Mouse (Mus musculus) cortical plate, adult 2 months (tissue): ENCODE data around the gene G430095P16Rik. TPM values are rescaled to one million over a fixed set of nuclear protein-coding genes. Genes with fewer than 3 reads are reported as not detected.
A peak's percentile ranks its signal among the peaks of the same experiment; 100 is the strongest.

ENCODE experiments used
- H3K27ac ChIP-seq: fragments of 200-500 bp; 2 replicates; pipeline ENCODE4 v1.5.1; 2012; ENCODE audit warnings: low read length, control low read depth, inconsistent platforms; ENCODE audit not compliant: insufficient read depth
- H3K4me1 ChIP-seq: fragments of 200-500 bp; 2 replicates; pipeline ENCODE4 v1.6.1; 2011; ENCODE audit warnings: low read length; ENCODE audit not compliant: control insufficient read depth, insufficient read depth
- H3K4me3 ChIP-seq: fragments of 200-500 bp; 2 replicates; pipeline ENCODE4 v1.5.1; 2011; ENCODE audit warnings: mild to moderate bottlenecking, low read length, control low read depth; ENCODE audit not compliant: insufficient read depth
- CTCF ChIP-seq: fragments of 200-500 bp; IDR thresholded peaks from 2 replicates; pipeline ENCODE4 v1.5.1; 2011; ENCODE audit warnings: mild to moderate bottlenecking, control low read depth, low read length; ENCODE audit not compliant: insufficient read depth; ENCODE audit errors: extremely low read depth
- POLR2A ChIP-seq: fragments of 200-500 bp; IDR thresholded peaks from 2 replicates; pipeline ENCODE4 v1.6.1; 2011; ENCODE audit warnings: mild to moderate bottlenecking, low read length, control low read depth; ENCODE audit not compliant: insufficient read depth; ENCODE audit errors: extremely low read depth
- polyA plus RNA-seq: library from polyadenylated mRNA; depleted of rRNA; stranded (reverse); fragments of >200 nt; gene quantifications from 2 replicates; pipeline ENCODE4 v1.2.3, GENCODE M21; 2012

Gene G430095P16Rik
- polyA plus RNA-seq, 1 experiment = 0.42 TPM

DNA sequence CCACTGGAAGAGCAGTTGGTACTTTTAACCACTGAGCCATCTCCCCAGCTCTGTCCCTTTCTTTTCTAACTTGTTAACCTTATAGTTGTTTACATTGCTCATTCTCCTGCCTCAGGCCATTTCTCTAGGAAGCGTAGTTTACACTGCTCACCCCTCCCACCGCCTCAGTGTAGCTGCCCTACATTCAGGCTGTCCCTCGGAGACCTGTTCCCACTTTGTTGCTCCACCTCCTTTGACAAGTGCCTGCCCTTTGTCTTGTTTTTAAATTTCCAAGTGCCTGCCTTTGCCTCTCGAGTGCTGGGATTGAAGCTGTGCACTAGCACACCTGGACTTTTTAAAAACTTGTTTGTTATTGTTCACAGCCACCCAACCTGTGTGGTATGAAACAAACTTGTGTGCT, 29.5 kb upstream of the G430095P16Rik start:
- H3K27ac ChIP-seq = no peak overlapping the region
- no peak overlapping the region for H3K4me3 ChIP-seq
- TF ChIP-seq CTCF (no peak), POLR2A (no peak)
- no peaks in the 10 kb centered on the region for H3K4me1 ChIP-seq

DNA sequence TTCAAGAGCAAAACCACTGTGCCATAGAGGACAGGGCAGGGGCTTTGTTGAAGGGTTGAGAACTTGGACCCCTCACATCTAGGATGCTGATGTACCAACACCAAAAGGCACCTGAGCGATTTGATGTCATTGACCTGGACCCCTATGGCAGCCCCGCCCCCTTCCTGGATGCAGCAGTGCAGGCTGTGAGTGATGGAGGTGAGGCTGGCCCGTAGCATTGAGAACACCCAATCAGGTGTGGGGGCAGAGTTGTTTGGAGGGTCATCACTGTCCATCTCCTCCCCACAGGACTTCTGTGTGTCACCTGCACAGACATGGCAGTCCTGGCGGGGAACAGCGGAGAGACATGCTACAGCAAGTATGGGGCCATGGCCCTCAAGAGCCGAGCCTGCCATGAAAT, 27.7 kb upstream of the G430095P16Rik start:
- no peak overlapping the region for H3K27ac ChIP-seq
- no peaks in the 10 kb centered on the region for H3K4me1 ChIP-seq
- TF ChIP-seq POLR2A (no peak), CTCF (no peak)
- no peak overlapping the region for H3K4me3 ChIP-seq

DNA sequence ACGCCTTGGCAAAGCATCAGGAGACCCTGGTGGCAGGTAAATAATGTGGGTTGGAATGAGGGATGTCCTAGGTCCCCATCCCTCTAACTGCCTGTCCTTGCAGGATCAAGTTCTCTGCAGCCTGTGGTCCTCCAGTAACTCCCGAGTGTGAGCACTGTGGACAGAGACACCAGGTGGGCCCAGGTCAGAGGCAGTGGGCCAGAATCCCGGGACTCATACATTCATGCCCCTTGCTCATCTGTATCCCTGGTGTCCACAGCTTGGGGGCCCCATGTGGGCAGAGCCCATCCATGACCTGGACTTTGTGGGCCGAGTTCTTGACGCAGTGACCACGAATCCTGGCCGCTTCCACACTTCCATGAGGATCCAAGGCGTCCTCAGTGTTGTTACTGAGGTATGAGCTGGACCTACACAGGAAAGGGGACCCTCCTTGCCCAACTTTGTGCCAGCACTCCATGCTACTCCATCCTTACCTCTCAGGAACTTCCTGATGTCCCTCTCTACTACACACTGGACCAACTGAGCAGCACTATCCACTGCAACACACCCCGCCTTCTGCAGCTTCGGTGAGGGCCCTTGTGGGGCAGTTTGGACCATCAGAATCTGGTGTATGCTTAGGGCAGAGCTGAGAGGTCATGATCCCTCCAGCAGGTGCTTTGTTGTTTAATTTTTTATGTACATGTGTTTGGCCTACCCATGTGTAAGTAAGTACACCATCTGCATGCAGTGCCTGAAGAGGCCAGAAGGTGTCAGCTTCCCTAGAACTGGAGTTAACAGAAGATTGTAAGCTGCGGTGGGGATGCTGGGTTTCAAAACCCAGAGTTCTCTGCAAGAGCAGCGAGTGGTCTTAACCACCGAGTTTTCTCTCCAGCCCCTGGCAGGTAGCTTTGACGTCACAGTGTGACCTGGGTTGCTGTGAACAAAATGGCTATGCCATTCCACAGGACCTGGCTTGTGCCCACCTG, 25.4 kb upstream of the G430095P16Rik start:
- Histone ChIP-seq H3K4me3 (no peak overlapping the region), H3K4me1 (no peaks in the 10 kb centered on the region), H3K27ac (no peak overlapping the region)
- TF ChIP-seq CTCF (peak; percentile 52), POLR2A (no peak)

DNA sequence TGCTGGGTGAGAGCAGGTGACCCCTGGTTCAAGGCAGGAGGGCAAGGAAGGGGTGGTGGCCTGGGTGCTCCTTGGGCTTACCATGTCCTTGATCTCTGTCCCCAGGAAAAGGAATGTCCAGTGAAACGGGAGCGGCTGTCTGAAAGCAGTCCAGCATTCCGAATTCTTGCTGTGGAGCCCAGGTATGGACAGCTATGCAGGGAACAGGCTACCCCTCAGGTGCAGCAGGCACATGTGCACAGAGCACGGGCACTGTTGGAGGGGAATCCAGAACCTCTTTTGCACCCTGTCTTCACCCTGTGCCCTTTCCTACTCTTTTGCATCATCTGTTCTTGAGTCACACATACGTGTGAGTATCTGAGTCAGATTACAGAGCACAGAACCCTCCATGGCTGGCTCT, 24.5 kb upstream of the G430095P16Rik start:
- Histone ChIP-seq H3K4me1 (no peaks in the 10 kb centered on the region), H3K27ac (no peak overlapping the region), H3K4me3 (no peak overlapping the region)
- TF ChIP-seq POLR2A (no peak), CTCF (no peak)

DNA sequence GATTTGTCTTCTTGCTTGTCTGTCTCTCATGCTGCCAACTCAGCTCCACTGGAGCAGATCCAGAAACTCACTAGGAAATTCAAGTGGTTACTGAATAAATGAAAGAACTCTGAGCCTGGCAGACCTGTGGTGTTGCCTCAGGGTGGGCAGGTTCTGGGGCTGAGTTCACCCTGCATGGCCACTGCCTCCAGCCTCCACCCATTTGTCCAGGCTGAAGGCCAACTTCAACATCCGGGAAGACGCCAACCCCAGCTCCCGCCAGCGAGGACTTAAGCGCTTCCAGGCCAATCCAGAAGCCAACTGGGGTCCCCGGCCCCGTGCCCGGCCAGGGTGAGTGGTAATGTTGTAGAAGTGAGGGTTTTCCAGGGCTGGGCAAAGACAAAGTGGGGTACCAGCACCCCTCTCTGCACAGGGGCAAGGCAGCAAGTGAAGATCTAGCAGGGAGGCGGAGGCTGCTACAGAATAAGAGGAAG, 23.8 kb upstream of the G430095P16Rik start:
- Histone ChIP-seq H3K27ac (0 out of 2 replicates have a peak overlapping the region, but pooled peaks have one; percentile 2), H3K4me3 (no peak overlapping the region), H3K4me1 (no peaks in the 10 kb centered on the region)
- TF ChIP-seq POLR2A (no peak), CTCF (no peak)

DNA sequence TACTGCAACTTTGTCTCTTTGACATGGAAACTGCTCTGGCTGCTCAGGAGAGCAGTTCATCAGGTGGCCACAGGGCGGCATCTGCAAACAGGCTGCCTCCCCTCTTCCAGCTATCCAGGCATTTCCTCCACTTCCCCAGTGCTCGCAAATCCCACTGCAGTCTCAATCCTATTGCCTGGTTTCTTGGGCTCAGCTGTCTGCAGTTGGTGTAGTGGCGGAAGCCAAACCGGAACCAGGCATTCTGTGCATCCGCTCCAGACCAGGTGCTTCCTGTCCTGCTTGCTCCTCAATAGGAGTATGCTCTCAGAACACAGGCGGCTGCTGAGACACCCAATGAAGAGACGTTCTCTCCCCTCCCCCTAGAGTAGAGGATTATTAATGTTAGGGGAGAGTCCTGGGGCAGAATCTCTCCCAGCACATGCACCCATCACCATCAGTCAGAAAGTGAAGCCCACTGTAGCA, 22.9 kb upstream of the G430095P16Rik start:
- H3K4me1 ChIP-seq = no peaks in the 10 kb centered on the region
- H3K27ac ChIP-seq = no peak overlapping the region
- H3K4me3 ChIP-seq = no peak overlapping the region
- peak; percentile 66 for TF ChIP-seq CTCF
- no peak for TF ChIP-seq POLR2A

DNA sequence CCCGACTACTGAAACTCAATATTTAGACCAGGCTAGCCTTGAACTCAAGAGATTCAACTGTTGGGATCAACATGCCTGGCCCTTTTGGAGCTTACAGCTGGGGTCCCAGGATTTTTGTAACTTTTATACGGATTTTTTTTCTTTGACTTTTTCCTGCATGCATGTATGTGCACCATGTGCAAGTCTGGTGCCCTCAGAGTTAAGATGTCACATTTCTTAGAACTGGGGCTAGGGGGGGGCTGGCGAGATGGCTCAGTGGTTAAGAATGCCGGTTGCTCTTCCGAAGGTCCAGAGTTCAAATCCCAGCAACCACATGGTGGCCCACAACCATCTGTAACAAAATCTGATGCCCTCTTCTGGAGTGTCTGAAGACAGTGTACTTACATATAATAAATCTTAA, 22.3 kb upstream of the G430095P16Rik start:
- H3K27ac ChIP-seq = no peak overlapping the region
- H3K4me1 ChIP-seq = no peaks in the 10 kb centered on the region
- H3K4me3 ChIP-seq = no peak overlapping the region
- no peak for TF ChIP-seq CTCF
- no peak for TF ChIP-seq POLR2A

DNA sequence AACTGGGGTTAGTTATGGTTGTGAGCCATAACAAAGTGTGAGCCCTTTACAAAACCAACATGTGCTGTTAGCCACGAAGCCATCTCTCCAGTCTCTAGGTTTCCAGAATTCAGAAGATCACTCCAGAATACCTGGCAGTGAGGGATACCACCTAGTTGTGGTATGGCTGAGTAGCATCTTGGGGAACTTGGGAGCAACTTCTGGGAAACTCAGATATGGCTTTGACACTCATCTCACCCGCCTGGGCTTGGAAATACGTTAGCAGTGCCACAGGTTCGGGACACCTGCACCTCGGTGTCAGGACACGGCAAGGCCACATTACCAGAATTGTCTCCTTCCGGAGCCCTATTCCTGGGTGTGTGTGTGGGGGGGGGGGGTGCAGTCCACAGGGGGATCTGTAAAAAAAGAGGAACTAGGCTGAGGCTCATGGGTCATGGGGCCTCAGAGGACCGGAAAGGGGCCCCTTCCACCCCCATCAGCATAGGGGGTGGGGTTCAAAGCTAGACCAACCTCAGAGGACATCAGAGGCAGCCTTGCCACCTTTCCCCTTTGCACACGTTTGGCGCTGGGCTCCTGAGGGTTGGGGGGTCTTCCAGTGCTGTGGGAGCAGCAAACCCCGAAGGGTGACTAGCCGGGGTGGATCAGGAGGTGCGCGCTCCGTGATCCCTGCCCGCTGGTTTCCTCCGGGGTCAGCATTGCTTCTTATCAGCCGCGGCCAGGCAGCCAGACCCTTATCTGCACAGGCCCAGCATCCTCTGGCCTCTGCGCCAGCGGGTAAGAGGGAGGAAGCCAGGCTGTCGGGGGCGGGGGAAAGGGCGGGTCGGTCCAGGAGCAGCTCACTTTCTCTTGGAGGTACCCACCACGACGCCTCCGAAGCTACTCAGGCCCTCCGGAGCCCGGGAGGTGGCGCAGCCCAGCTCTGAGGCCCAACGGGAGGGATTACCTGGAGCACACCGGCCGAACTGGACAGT, 21.6 kb upstream of the G430095P16Rik start, which contains the start of gene Lyl1:
Gene Lyl1, plus strand, starts transcription at position 517 of the 971 bp plus-strand sequence.
- TF ChIP-seq CTCF (no peak), POLR2A (no peak)
- H3K4me3 ChIP-seq = peak within 1 kb of the TSS; percentile 21
- H3K4me1 ChIP-seq = no peaks in the 10 kb centered on the region
- H3K27ac ChIP-seq = peak within 1 kb of the TSS; percentile 64

DNA sequence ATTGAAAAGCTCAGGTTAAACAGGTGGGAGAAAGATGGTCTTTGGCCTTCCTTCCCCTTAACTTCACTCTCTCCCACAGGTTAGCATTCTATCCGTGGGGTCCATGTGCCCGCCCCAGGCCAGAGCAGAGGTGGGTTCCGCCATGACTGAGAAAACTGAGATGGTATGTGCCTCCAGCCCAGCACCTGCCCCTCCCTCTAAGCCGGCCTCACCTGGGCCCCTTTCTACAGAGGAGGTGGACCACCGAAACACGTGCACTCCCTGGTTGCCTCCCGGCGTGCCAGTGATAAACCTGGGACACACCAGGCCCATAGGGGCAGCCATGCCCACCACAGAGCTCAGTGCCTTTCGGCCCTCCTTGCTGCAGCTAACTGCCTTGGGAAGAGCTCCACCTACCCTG, 20.2 kb upstream of the G430095P16Rik start:
- Histone ChIP-seq H3K4me1 (0 out of 2 replicates have a peak, but pooled peaks cover 2% of the 10 kb centered on the region), H3K27ac (no peak overlapping the region), H3K4me3 (no peak overlapping the region)
- TF ChIP-seq POLR2A (no peak), CTCF (no peak)

DNA sequence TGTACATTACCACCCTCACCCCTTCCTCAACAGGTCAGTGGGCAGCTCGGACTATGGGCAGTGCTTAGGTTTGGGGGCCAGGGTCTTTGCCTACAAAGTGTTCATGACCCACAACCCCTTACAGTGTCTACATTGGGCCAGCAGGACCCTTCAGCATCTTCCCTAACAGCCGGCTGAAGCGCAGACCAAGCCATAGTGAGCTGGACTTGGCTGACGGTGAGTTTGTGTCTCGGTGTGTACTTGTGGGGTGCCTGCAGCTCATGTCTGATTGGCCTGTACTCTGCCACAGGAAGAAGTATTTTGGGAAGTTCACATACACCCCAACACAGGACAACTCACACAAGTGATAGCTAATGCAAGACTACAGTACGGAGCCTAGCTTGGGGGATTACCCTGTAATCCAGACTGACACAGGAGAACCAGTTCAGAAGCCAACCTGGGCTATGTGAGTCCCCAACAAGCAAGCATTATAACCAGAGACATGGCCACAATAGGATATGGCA, 19.8 kb upstream of the G430095P16Rik start:
- no peak overlapping the region for H3K27ac ChIP-seq
- TF ChIP-seq CTCF = no peak
- no peak for TF ChIP-seq POLR2A
- H3K4me3 ChIP-seq = no peak overlapping the region
- 0 out of 2 replicates have a peak, but pooled peaks cover 2% of the 10 kb centered on the region for H3K4me1 ChIP-seq
